Mouse (Mus musculus) left cerebral cortex, postnatal 10 days (tissue): ENCODE measurements around the gene Zdhhc22. TPM values are rescaled to one million over a fixed set of nuclear protein-coding genes. Genes with fewer than 3 reads are reported as not detected.

ENCODE experiments used
- DNase-seq, 2 experiments: peaks; one replicate each; pipeline ENCODE4 v3.0.0; 2021 to 2022; ENCODE audit warnings: low spot score in 2 of 2, mixed read lengths in 1 of 2; ENCODE audit errors: extremely low spot score in 1 of 2
- intact Hi-C: fragments of 180-260 bp; cut with DNase I; formaldehyde crosslinking; loops from one replicate; pipeline ENCODE4 v1.15.1; 2025
- microRNA-seq: library from miRNA; unstranded; fragments of <30 nt; microRNA quantifications from one replicate; pipeline ENCODE4 v1.2.0, GENCODE M21; 2022
- total RNA-seq, 2 experiments: library from RNA; stranded (reverse); gene quantifications; 2 replicates each; pipeline ENCODE4 v1.2.3; 2021

Gene Zdhhc22
- total RNA-seq, 2 experiments from 2014 or later, result 45.0 to 47.8 TPM

DNA sequence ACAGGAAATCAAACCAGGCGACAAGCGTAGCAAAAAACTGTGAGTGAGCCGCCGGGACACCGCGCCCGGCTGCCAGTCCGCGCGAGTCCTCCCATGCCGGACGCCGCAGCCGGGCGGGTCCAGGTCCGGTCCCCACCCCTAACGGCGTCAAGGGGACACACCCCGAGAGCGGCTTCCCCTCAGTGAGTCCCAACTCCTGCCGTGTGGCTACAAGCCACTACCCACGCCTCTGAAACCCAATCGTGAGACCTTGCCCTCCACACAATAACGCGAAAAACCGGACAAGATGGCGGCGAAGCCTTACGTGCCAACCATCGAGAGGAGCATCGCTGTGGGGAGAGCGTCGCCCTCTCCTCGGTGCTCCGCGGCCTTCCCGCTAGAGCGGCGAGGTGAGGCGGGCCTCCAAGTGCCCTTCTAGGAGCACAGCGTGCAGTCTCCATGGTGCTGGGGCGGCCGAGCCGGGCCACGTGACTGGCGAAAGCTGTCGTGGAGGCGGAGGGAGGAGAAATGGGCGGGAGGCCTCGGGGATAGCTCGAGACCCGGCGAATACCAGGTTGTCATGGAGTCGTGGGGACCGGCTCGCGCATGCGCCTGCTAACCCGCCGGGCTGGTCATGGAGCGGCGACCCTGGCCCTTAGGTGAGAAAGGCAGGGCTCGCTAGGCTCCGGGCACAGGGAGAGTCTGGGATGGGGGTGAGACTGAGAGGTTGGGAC lies 43.2 kb downstream of the Zdhhc22 start, which contains the start of gene Cipc:
Cipc (plus strand) TSS at position 182 of the 713 bp plus-strand sequence.
- peak; percentile 99 to 100 for DNase-seq
- intact Hi-C loops, result loop anchor here (2.0 kb wide), 1 partner anchor 152 kb away; no protein-coding TSS in a partner anchor

DNA sequence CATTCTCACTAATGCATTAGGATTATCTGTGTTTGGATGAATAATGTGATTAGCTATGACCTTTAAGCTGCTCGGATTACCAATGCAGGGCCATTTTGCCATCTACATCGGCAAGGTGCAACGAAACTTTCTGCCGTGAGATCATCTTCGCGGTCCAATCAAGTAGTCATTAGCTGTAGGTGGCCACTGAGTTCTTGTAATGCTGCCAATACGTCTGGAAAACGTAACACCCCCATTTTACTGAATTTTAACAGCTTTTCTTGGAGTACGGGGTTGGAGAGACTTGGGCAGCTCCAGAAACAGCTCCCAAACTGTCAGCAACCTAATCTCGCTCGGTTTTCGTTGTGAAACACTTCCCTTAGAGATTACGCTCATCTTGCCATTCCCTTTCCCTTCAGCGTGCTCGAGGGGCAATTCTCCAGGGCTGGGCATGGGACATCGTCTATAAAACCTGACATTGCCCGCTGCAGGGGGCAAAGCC lies 43.9 kb downstream of the Zdhhc22 start:
- intact Hi-C loops, result loop anchor here (2.0 kb wide), 1 partner anchor 152 kb away; no protein-coding TSS in a partner anchor

DNA sequence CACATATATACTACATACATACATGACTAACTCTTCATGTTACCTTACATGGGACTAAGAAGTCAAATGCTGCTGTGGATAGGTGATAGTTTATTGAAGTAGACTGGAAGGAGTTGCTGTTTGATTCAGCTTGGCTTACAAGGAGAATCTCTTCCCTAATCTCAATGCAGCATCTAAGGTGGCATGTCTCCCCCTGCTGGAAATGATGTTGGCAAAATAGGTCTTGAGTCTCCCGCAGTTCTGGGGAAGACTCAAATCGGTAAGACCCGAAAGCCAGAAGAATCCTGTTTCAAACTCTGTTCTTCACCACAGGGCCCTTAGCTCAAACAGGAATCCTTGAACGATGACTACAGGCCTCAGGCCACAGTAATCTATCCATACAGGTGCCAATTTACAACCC lies 45.1 kb downstream of the Zdhhc22 start:
- intact Hi-C loops, result no loop called here
- peak; percentile 74 to 86 for DNase-seq

More for the DNA sequence above, 43.9 kb downstream of the Zdhhc22 start:
- DNase-seq, result peak in 1 of 2 experiments; percentile 38

DNA sequence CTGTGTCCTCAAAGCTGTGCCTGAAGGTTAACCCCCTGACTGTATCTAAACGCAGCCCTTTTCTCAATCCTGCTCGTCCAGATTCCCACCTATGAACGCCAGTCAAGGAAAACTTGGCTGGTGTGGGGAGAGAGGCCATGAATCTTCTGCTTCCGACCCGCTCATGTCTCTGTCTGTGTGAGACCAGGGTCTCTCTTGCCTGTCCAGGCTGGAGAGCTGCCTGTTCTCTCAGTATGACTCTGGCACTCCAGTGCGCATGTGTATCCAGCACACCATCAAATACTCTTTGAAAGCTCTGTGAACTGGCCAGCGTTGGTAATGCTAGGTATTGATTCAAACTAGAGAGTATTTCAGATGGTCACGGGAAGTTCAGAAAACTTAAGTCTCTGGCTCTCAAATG lies 46.8 kb downstream of the Zdhhc22 start:
- intact Hi-C loops, result no loop called here
- DNase-seq, result no peak

DNA sequence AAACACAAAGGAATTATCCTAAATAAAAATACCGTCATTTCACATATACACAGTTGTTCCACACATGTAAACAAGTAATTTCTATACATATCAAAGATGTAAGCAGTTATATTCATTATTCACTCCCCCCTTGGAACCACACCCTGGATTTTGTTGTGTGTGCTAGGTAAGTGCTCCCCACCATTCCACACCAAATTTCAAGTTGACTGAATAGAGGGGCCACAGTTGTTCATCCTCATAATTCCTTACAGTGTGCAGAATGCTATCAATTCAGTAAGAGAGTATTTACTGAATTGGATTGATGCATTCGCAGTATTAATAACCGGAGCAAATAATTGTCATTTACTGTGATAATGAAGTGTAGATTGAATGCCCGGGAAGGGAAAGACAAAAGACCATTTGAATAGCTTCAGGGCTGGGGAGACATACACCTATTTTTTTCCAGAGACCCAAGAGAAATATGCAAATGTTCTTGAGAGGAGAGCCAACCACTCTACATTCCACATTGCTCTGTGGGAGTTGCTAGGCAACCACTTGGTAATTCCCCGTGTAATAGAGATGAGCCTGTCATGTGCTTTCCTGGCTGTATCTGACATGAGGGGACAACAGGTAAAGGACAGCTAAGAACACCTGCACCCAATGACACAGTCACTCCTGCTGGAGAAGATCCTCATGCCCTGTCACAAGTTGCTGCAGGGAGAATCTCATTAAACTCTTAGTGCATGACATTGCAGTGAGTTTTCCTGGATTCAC lies 48.3 kb downstream of the Zdhhc22 start:
- peak in 1 of 2 experiments; percentile 67 for DNase-seq
- intact Hi-C loops, result no loop called here

DNA sequence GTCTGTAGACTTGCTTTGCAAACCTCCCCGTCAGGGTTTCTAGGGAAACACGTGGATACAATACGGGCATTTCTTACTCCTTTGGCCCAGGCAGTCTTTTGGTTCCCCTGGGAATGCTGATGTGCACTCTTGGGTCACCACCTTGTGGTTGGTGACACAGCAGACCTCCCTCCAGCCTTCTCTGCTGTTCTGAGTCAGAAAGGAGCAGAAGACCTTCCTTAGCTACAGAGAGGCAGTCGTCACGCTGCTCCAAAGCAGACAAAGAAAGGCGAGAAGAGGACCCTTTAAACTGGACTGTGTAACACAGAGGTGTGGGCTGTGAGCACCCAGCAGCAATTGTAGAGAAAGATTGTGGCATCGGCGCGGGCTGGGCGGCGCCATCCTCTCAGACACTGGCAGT lies 49.1 kb downstream of the Zdhhc22 start:
- intact Hi-C loops, result no loop called here
- DNase-seq, result no peak

DNA sequence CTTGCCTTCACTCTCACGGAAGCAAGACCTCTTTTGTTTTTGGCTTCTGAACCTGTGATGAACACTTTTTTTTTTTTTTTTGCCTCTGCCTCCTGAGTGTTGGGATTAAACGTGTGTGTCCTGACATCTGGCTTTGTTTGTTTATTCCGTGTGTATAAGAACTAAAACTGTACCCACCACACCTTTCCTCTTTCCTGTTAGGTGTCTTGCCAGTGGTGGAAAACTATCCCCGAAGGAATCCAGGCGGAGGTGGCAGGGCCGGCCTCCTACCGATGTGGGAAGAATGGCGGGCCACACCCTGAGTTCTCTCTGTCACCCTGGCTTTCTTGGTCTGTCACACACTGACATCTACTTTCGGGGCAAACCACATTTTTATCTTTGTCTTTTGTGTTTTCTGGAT lies 51.7 kb downstream of the Zdhhc22 start:
- intact Hi-C loops, result no loop called here
- DNase-seq, result no peak

DNA sequence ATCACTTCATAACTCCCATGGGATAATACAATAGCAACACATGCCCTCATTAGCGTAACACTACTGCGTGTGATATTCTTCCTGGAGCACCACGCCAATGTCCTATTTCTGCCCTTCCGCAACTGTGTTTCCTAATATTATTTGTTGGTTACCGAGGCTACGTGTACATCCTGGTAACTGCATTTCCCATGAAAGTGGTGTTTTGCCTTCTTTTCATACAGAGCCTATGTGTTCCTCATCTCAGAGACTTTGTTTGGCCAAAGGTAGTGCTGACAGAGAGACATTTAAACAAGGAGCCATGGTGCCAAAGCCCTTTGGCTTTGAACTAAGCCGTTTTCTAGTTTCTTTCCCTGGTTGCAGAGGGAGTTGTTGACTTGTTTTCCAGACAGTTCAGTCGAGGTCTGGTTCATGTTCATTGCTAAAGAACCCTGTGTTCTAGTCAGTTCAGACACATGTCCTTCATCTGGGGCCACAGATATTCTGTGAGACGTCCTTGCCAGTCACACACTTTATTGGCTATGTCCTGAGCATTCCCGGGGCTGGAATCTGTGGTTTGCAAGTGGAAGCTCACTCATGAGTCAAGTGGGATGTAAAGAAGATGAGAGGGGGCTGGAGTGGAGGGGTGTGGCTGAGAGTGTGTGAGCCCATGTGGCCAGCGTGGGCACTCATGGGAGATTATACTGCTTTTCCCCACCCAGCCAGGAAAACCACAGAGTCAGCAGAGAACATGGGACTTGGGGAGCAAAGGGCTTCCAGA lies 53.5 kb downstream of the Zdhhc22 start:
- DNase-seq, result no peak
- intact Hi-C loops, result no loop called here

DNA sequence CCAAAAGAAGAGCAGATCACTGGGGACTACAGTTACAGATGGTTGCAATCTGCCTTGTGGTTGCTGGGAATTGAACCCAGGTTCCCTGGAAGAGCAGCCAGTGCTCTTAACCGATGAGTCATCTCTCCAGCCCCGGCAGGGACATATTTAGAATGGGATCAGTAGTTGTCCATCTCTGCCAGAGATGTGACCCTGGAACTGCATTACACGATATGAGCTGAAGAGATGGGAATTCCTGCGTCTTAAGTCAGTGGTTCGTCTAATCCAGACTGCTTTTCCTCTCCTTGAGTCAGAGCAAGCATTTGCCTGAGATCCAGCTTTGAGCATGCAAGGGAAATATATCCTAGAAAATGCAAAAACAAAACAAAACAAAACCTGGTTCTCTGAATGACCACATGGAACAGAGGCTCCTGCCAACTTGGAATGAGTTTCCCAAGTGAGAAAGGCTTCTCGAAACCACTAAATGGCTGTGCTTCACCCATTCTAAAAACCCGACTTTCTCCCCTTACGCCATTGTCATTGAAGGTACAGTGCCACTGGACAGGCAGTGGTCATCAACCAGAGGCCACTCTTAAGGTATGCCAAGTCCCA lies 54.4 kb downstream of the Zdhhc22 start:
- intact Hi-C loops, result no loop called here

DNA sequence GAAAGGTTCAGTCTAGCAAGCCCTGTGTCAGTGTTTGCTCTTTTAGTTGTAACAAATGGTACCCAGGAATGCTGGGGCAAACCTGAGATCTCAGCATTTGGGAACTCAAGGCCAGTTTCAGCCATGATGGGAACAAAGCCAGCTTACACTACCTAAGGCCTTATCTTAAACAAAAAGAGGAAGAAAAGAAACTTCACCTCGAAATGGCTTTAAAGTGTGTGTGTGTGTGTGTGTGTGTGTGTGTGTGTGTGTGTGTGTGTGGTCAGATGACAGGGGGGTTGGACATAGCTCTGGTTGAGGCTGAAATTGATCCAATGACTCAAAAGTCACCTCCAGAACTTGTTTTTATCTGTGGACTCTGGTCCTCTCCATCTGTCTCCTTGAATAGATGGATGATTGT lies 55.5 kb downstream of the Zdhhc22 start:
- no peak for DNase-seq
- intact Hi-C loops, result no loop called here

More for the DNA sequence above, 54.4 kb downstream of the Zdhhc22 start:
- DNase-seq, result no peak

DNA sequence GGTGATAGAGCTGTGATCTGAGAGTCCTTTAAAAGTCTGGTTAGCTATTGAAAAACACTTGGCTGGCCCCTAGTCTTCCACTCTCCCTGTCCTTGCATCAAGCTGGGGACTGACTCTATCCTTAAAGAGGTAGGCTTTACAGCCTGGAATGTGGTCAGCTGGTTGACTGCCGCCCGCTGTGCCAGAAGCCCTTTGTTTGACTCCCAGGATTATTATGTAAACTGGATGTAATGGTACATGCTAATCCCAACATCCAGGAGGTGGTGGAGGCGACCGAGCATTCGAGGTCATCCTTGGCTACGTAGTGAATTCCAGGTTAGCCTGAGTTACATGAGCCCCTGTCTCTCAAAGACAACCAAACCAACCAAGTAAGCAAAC lies 57.7 kb downstream of the Zdhhc22 start:
- intact Hi-C loops, result no loop called here
- DNase-seq, result peak in 1 of 2 experiments; percentile 70

DNA sequence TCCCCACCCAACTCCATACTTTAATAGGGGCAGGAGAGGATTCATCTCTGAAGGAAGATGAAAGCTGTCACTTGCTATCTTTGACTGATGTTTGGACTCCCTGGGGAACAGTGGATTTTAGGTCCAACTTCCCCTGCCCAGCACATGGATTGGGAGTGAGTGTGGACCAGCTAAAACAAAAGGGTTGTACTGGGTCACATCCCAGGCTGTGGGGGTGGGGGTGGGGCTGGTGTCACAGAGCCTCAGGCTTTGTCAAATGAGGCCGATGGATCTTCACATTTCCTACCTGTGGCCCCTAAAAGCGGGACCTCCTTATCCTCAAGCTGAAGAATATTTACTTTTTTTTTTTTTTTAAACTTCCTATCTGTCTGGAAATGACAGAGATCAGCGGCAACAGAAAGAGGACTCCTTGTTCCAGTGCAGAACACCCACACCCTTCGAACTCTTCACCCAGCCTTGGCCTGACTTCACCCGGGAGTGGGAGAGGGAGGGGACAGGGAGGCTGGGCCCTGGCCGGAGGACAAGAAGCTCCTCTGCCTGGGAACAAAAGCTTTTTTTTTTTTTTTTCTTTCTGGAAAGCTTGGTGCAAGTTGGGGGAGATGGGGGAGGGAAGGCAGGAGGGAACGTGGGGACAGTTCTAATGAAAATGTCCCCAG lies 58.2 kb downstream of the Zdhhc22 start:
- intact Hi-C loops, result no loop called here
- DNase-seq, result peak in 1 of 2 experiments; percentile 82

DNA sequence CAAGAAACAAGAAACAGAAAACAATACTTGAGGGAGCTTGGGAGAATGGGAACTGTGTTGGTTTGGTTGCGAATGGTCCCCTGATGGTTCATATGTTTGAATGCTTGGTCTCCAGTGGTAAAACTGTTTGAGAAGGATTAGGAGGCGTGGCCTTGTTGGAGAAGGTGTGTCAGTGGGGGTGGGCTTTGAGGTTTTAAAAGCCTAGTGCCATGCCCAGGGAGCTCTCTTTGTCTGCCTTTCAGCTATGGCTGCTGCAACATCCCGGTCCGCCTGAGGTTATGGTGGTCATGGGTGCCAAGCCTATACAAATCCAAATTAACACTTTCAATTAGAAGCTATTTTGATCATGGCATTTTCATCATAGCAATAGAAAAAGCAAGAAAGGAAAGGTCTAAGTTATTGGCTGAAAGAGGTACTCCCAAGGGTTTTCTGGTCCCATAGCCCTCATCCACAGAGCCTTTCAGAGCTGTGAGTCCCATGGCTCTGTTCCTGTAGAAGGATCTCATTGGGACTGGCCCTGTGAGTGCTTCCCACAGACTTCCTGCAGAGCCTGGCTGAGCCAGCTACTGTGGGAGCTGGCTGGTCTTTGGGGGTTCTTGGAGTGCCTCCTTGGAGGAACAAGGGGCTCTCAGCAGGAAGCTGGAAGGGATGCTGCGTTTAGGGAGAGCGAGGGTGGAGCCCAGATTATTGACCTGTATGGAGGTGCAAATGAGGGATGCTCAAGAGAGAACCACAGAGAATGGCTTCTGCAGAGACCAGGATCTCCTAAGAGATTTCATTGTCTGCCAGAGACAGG lies 59.1 kb downstream of the Zdhhc22 start:
- DNase-seq, result no peak
- intact Hi-C loops, result no loop called here

Small RNA genes within 50 kb of the gene (microRNA-seq; reads per million reads assigned to microRNA genes)
- gene Gm25847, result not detected

Other genes starting within 250 kb of the Zdhhc22 start
- gene Irf2bpl, start 105.6 kb downstream of the Zdhhc22 start, total RNA-seq, result 10 to 100 TPM; 86.4 to 89.5 TPM
- 10 to 100 TPM; 59.9 to 61.9 TPM for gene Cipc, start 43.4 kb downstream of the Zdhhc22 start, total RNA-seq
- 10 to 100 TPM; 41.9 to 46.4 TPM for gene Tmem63c, start 30.9 kb upstream of the Zdhhc22 start, total RNA-seq
- gene Ngb, start 112.1 kb upstream of the Zdhhc22 start, total RNA-seq, result 1 to 10 TPM; 9.3 to 10.0 TPM
- 10 to 100 TPM; 57.8 to 62.2 TPM for gene Gstz1, start 156.7 kb upstream of the Zdhhc22 start, total RNA-seq
- gene Pomt2, start 157.5 kb upstream of the Zdhhc22 start, total RNA-seq, result 10 to 100 TPM; 21.0 to 22.8 TPM
- gene Samd15, start 209.3 kb upstream of the Zdhhc22 start, total RNA-seq, result 1 to 10 TPM; 2.6 to 3.1 TPM
- gene Tmed8, start 210.0 kb upstream of the Zdhhc22 start, total RNA-seq, result 10 to 100 TPM; 27.5 to 29.9 TPM
- under 1 TPM; 0.71 to 0.81 TPM for gene Noxred1, start 248.3 kb upstream of the Zdhhc22 start, total RNA-seq